Mouse (Mus musculus): ENCODE measurements at regions not wholly inside any gene's neighbourhood (a gene's known extent, or its start where the extent isn't known, plus 50 kb on each side); places are given as distances from the start of the nearest gene placed in this dataset.

Small RNA genes in the stretch of these regions (microRNA-seq; reads per million reads assigned to microRNA genes)
- 0 reads per million in 2 experiments for gene Gm26474
